Mouse (Mus musculus) neural tube, embryonic 15.5 days (tissue): ENCODE data around the gene Brpf1. TPM values are rescaled to one million over a fixed set of nuclear protein-coding genes. Genes with fewer than 3 reads are reported as not detected.

Experiments used
- ATAC-seq: fragments of 200-750 bp; cut with Nextera tagmentation; 2 replicates; pipeline ENCODE4 v1.8.0; 2017; ENCODE audit warnings: mild to moderate bottlenecking, moderate TSS enrichment, moderate library complexity; ENCODE audit not compliant: low FRiP score
- H3K27ac ChIP-seq: fragments of 300-500 bp; sonication (generic); replicated peaks from 2 replicates; pipeline ENCODE4 v1.5.1; 2015; ENCODE audit warnings: mild to moderate bottlenecking, inconsistent platforms
- H3K27me3 ChIP-seq: fragments of 300-500 bp; sonication (generic); replicated peaks from 2 replicates; pipeline ENCODE4 v1.6.1; 2015; ENCODE audit warnings: inconsistent platforms
- H3K36me3 ChIP-seq: fragments of 300-500 bp; sonication (generic); 2 replicates; pipeline ENCODE4 v1.6.1; 2015; ENCODE audit warnings: inconsistent platforms
- H3K4me1 ChIP-seq: fragments of 300-500 bp; sonication (generic); 2 replicates; pipeline ENCODE4 v1.6.1; 2015; ENCODE audit warnings: inconsistent platforms
- H3K4me2 ChIP-seq: fragments of 300-500 bp; sonication (generic); 2 replicates; pipeline ENCODE4 v1.6.1; 2015; ENCODE audit warnings: inconsistent platforms, mild to moderate bottlenecking, moderate library complexity
- H3K4me3 ChIP-seq: fragments of 300-500 bp; sonication (generic); replicated peaks from 2 replicates; pipeline ENCODE4 v1.5.1; 2015; ENCODE audit warnings: mild to moderate bottlenecking, inconsistent platforms
- H3K9ac ChIP-seq: fragments of 300-500 bp; sonication (generic); replicated peaks from 2 replicates; pipeline ENCODE4 v1.6.1; 2015; ENCODE audit warnings: mild to moderate bottlenecking, inconsistent platforms
- H3K9me3 ChIP-seq: fragments of 300-500 bp; sonication (generic); replicated peaks from 2 replicates; pipeline ENCODE4 v1.6.1; 2016; ENCODE audit warnings: inconsistent platforms
- WGBS: fragments of 180-500 bp; shearing (Covaris S2); methylation state at CpG from one replicate; pipeline ENCODE4 v1.1.7; 2015; ENCODE audit warnings: mixed read lengths; 5-methylcytosine and 5-hydroxymethylcytosine counted together
- polyA plus RNA-seq: library from polyadenylated mRNA; unstranded; fragments of >200 nt; fragmentation: Nextera tagmentation; extraction: Ambion mirVana; gene quantifications from 2 replicates; pipeline ENCODE4 v1.2.1, GENCODE M21; 2015

The Brpf1 gene
- 13.8 TPM in 2 replicates for polyA plus RNA-seq

GRCm38 (mm10) chr6:113306986-113307349 is at the start of gene Brpf1:
Gene Brpf1, plus strand, starts transcription at chr6:113307137.
- H3K27ac ChIP-seq: peak within 1 kb of the TSS; percentile 97
- peak within 1 kb of the TSS; percentile 93 for H3K9ac ChIP-seq
- H3K4me1 ChIP-seq: peaks cover 36% of the 10 kb centered on the region
- peaks cover 15% of the 10 kb centered on the region for H3K36me3 ChIP-seq
- peak within 1 kb of the TSS; percentile 98 for H3K4me2 ChIP-seq
- peak within 1 kb of the TSS; percentile 99 for H3K4me3 ChIP-seq
- peak; percentile 74 for ATAC-seq
- WGBS: 0% methylated on average over 32 of the region's 32 CpGs
- no peaks in the 10 kb centered on the region for H3K27me3 ChIP-seq
- H3K9me3 ChIP-seq: no peaks in the 10 kb centered on the region

GRCm38 (mm10) chr6:113261174-113261858 is 45.6 kb upstream of the Brpf1 start:
- whole genome bisulfite sequencing: 91% methylated on average over 8 of the region's 8 CpGs
- Histone ChIP-seq H3K36me3 (peaks cover 85% of the 10 kb centered on the region), H3K9ac (no peak overlapping the region), H3K9me3 (no peaks in the 10 kb centered on the region), H3K4me3 (no peak overlapping the region), H3K27me3 (no peaks in the 10 kb centered on the region), H3K4me2 (no peak overlapping the region), H3K4me1 (no peaks in the 10 kb centered on the region), H3K27ac (no peak overlapping the region)
- ATAC-seq: no peak

GRCm38 (mm10) chr6:113263531-113263930 is 43.4 kb upstream of the Brpf1 start:
- no peak for ATAC-seq
- Histone ChIP-seq H3K27me3 (no peaks in the 10 kb centered on the region), H3K4me1 (no peaks in the 10 kb centered on the region), H3K9ac (no peak overlapping the region), H3K4me3 (no peak overlapping the region), H3K36me3 (peaks cover 86% of the 10 kb centered on the region), H3K9me3 (no peaks in the 10 kb centered on the region), H3K4me2 (no peak overlapping the region), H3K27ac (no peak overlapping the region)
- 85% methylated on average over 6 of the region's 6 CpGs for WGBS

- Histone ChIP-seq H3K4me3 (no peak overlapping the region), H3K4me1 (no peaks in the 10 kb centered on the region), H3K27me3 (no peaks in the 10 kb centered on the region), H3K4me2 (no peak overlapping the region), H3K9me3 (no peaks in the 10 kb centered on the region), H3K27ac (no peak overlapping the region), H3K36me3 (peaks cover 87% of the 10 kb centered on the region), H3K9ac (no peak overlapping the region)
- ATAC-seq: no peak
- 96% methylated on average over 8 of the region's 8 CpGs for WGBS
Measured at GRCm38 (mm10) chr6:113264429-113264828, 42.5 kb upstream of the Brpf1 start.

GRCm38 (mm10) chr6:113266996-113267655 is 39.8 kb upstream of the Brpf1 start:
- Histone ChIP-seq H3K27ac (no peak overlapping the region), H3K4me1 (no peaks in the 10 kb centered on the region), H3K9me3 (no peaks in the 10 kb centered on the region), H3K36me3 (peaks cover 90% of the 10 kb centered on the region), H3K9ac (no peak overlapping the region), H3K27me3 (no peaks in the 10 kb centered on the region), H3K4me3 (no peak overlapping the region), H3K4me2 (no peak overlapping the region)
- no peak for ATAC-seq
- WGBS: 89% methylated on average over 7 of the region's 7 CpGs

- ATAC-seq: no peak
- H3K27me3 ChIP-seq: no peaks in the 10 kb centered on the region
- H3K9ac ChIP-seq: no peak overlapping the region
- peaks cover 90% of the 10 kb centered on the region for H3K36me3 ChIP-seq
- no peak overlapping the region for H3K27ac ChIP-seq
- no peak overlapping the region for H3K4me3 ChIP-seq
- H3K9me3 ChIP-seq: no peaks in the 10 kb centered on the region
- H3K4me1 ChIP-seq: no peaks in the 10 kb centered on the region
- no peak overlapping the region for H3K4me2 ChIP-seq
- WGBS: 92% methylated on average over 1 of the region's 1 CpGs
Measured at GRCm38 (mm10) chr6:113267988-113268387, 38.9 kb upstream of the Brpf1 start.

- H3K9ac ChIP-seq: no peak overlapping the region
- no peak overlapping the region for H3K27ac ChIP-seq
- no peak overlapping the region for H3K4me2 ChIP-seq
- no peak overlapping the region for H3K4me3 ChIP-seq
- peaks cover 74% of the 10 kb centered on the region for H3K36me3 ChIP-seq
- H3K27me3 ChIP-seq: no peaks in the 10 kb centered on the region
- WGBS: 86% methylated on average over 3 of the region's 3 CpGs
- H3K4me1 ChIP-seq: no peaks in the 10 kb centered on the region
- no peaks in the 10 kb centered on the region for H3K9me3 ChIP-seq
- ATAC-seq: no peak
Measured at GRCm38 (mm10) chr6:113272365-113272764, 34.6 kb upstream of the Brpf1 start.

- H3K9ac ChIP-seq: no peak overlapping the region
- peaks cover 2% of the 10 kb centered on the region; the same call in 1 of the 2 replicates for H3K4me1 ChIP-seq
- no peak overlapping the region for H3K4me2 ChIP-seq
- H3K36me3 ChIP-seq: peaks cover 54% of the 10 kb centered on the region
- H3K27me3 ChIP-seq: peaks cover 14% of the 10 kb centered on the region
- H3K27ac ChIP-seq: no peak overlapping the region
- no peak overlapping the region for H3K4me3 ChIP-seq
- WGBS: 74% methylated on average over 4 of the region's 4 CpGs
- H3K9me3 ChIP-seq: no peaks in the 10 kb centered on the region
- ATAC-seq: no peak
Measured at GRCm38 (mm10) chr6:113276846-113277245, 30.1 kb upstream of the Brpf1 start.

- Histone ChIP-seq H3K27me3 (peaks cover 49% of the 10 kb centered on the region), H3K9me3 (no peaks in the 10 kb centered on the region), H3K36me3 (peaks cover 22% of the 10 kb centered on the region; the same call in 1 of the 2 replicates), H3K4me2 (peak overlapping the region; percentile 82), H3K27ac (no peak overlapping the region), H3K4me1 (peaks cover 17% of the 10 kb centered on the region), H3K4me3 (peak overlapping the region; percentile 41), H3K9ac (no peak overlapping the region)
- no peak for ATAC-seq
- 66% methylated on average over 6 of the region's 6 CpGs for WGBS
Measured at GRCm38 (mm10) chr6:113281676-113282075, 25.3 kb upstream of the Brpf1 start.

- peak within 1 kb of the TSS; percentile 42 for H3K9ac ChIP-seq
- no peaks in the 10 kb centered on the region for H3K9me3 ChIP-seq
- 2% methylated on average over 35 of the region's 37 CpGs for WGBS
- peak; percentile 67; the same call in 1 of the 2 replicates for ATAC-seq
- peaks cover 22% of the 10 kb centered on the region; the same call in 1 of the 2 replicates for H3K36me3 ChIP-seq
- H3K4me3 ChIP-seq: peak within 1 kb of the TSS; percentile 41
- peaks cover 49% of the 10 kb centered on the region for H3K27me3 ChIP-seq
- H3K4me2 ChIP-seq: peak within 1 kb of the TSS; percentile 82
- H3K27ac ChIP-seq: no peak within 1 kb of the TSS
- H3K4me1 ChIP-seq: peaks cover 17% of the 10 kb centered on the region
Measured at GRCm38 (mm10) chr6:113282101-113282802, 24.7 kb upstream of the Brpf1 start, which contains the start of gene Cpne9. Gene Cpne9, plus strand, starts transcription at chr6:113282307.

- Histone ChIP-seq H3K4me2 (peak overlapping the region; percentile 82), H3K9me3 (no peaks in the 10 kb centered on the region), H3K9ac (0 out of 2 replicates have a peak overlapping the region, but pooled peaks have one; percentile 42), H3K4me1 (peaks cover 17% of the 10 kb centered on the region), H3K36me3 (peaks cover 17% of the 10 kb centered on the region; the same call in 1 of the 2 replicates), H3K4me3 (peak overlapping the region; percentile 41), H3K27me3 (peaks cover 49% of the 10 kb centered on the region), H3K27ac (no peak overlapping the region)
- ATAC-seq: peak; percentile 30; the same call in 1 of the 2 replicates
- WGBS: 1% methylated on average over 22 of the region's 22 CpGs
Measured at GRCm38 (mm10) chr6:113282969-113283368, 24.0 kb upstream of the Brpf1 start.
